Mouse (Mus musculus): ENCODE data around the gene Nol6. TPM values are rescaled to one million over a fixed set of nuclear protein-coding genes. Genes with fewer than 3 reads are reported as not detected.

Gene Nol6
- polyA plus RNA-seq, 1 experiment, result 29.0 TPM

DNA sequence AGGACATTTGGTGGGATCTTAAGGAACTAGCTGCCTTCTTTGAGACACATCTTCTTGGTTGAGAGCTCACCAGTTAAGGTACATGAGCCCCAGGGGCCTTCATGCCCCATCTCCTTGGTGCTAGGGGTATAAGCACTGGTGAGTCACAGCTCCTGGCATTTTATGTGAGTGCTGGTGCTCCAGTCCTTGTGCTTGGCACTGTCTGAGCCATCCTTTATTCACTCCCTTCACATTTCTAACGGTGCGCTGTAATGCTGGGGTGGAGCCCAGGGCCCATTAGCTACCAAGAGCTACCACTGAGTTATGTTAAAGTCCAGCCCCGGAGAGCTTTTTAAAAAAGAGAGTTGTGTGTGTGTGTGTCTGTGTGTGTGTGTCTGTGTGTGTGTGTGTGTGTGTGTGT is 28.9 kb upstream of the Nol6 start:
- H3K27ac ChIP-seq (ENCODE audit: insufficient read depth, low read depth, low read length), result no peak overlapping the region
- peaks cover 9% of the 10 kb centered on the region; the same call in 1 of the 2 replicates for H3K4me1 ChIP-seq (ENCODE audit: control insufficient read depth, insufficient read depth, low read length)
- TF ChIP-seq POLR2A (IDR thresholded peaks at IDR 0.05; ENCODE audit: low read depth, low read length), result no peak
- no peak for TF ChIP-seq CTCF (conservative IDR thresholded peaks at IDR 0.05; ENCODE audit: insufficient read depth, insufficient read length, low read depth, low read length)
- WGBS, result 65% methylated on average over 3 of the region's 3 CpGs
- no peak for DNase-seq
- H3K4me3 ChIP-seq (ENCODE audit: insufficient read depth, low read depth, low read length), result no peak overlapping the region
- H3K27me3 ChIP-seq (replicated peaks; ENCODE audit: control insufficient read depth, insufficient read depth, low read length), result no peaks in the 10 kb centered on the region
- no peaks in the 10 kb centered on the region; the same call in 1 of the 2 replicates for H3K36me3 ChIP-seq (ENCODE audit: control insufficient read depth, insufficient read depth, low read length)

DNA sequence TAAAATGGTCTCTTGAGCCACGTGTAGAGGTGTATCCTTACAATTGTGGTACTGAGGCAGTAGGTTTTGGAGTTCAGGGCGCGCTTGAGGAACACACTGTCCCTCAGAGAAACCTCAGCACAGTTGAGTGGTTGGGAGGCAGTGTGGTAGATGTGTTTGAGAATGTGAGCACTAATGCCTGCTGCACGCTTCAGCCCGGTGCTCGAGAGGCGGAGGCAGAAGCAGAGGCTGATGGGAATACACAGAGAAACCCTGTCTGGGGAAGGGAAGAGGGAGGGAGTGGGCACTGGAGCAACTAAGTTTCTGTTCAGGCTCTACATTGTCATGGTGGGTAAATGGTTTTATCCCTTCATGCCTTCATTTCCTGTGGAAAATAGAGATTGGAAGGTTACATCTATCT is 26.9 kb upstream of the Nol6 start:
- peaks cover 8% of the 10 kb centered on the region; the same call in 1 of the 2 replicates for H3K4me1 ChIP-seq (ENCODE audit: control insufficient read depth, insufficient read depth, low read length)
- H3K27ac ChIP-seq (ENCODE audit: insufficient read depth, low read depth, low read length), result no peak overlapping the region
- no peaks in the 10 kb centered on the region; the same call in 1 of the 2 replicates for H3K36me3 ChIP-seq (ENCODE audit: control insufficient read depth, insufficient read depth, low read length)
- H3K27me3 ChIP-seq (replicated peaks; ENCODE audit: control insufficient read depth, insufficient read depth, low read length), result no peaks in the 10 kb centered on the region
- DNase-seq, result no peak
- no peak overlapping the region for H3K4me3 ChIP-seq (ENCODE audit: insufficient read depth, low read depth, low read length)
- WGBS, result 79% methylated on average over 7 of the region's 7 CpGs
- TF ChIP-seq CTCF (conservative IDR thresholded peaks at IDR 0.05; ENCODE audit: insufficient read depth, insufficient read length, low read depth, low read length), result no peak
- no peak for TF ChIP-seq POLR2A (IDR thresholded peaks at IDR 0.05; ENCODE audit: low read depth, low read length)

DNA sequence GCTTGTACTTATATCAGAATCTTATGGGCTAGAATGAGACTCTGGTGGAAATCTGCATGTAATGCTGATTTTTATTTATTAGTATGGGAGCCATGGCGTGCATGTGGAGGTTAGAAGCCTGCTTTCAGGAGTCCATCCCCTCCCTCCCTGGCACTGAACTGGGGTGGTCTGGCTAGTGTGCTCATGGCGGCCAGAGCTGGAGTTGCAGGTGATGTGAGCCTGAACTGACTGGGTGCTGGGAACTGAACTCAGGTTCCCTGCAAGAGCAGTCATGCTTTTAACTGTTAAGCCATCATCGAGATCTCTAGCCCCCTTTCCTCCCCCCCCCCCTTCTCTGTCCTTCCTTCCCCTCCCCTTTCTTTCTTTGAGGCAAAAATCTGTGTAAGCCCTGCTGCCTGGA is 25.6 kb upstream of the Nol6 start:
- Histone ChIP-seq H3K4me1 (ENCODE audit: control insufficient read depth, insufficient read depth, low read length) (peaks cover 8% of the 10 kb centered on the region; the same call in 1 of the 2 replicates), H3K4me3 (ENCODE audit: insufficient read depth, low read depth, low read length) (no peak overlapping the region), H3K27me3 (replicated peaks; ENCODE audit: control insufficient read depth, insufficient read depth, low read length) (no peaks in the 10 kb centered on the region), H3K36me3 (ENCODE audit: control insufficient read depth, insufficient read depth, low read length) (no peaks in the 10 kb centered on the region; the same call in none of the 2 replicates), H3K27ac (ENCODE audit: insufficient read depth, low read depth, low read length) (no peak overlapping the region)
- TF ChIP-seq CTCF (conservative IDR thresholded peaks at IDR 0.05; ENCODE audit: insufficient read depth, insufficient read length, low read depth, low read length), result no peak
- TF ChIP-seq POLR2A (IDR thresholded peaks at IDR 0.05; ENCODE audit: low read depth, low read length), result no peak
- DNase-seq, result no peak
- WGBS, result 72% methylated on average over 3 of the region's 3 CpGs

DNA sequence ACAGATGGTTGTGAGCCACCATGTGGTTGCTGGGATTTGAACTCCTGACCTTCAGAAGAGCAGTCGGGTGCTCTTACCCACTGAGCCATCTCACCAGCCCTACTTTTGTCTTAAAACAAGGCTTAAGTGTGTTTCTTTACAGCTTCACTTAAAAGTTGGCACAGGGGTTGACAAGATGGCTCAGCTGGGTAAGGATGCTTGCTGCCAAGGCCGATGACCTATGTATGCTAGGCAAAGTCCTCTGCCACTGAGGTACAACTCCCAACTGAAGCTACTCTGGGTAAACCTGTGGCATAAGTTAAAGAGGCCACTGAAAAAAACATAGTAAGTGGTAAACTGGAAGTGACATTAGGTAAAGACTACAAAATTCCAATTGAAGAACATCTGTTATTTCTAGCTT is 18.3 kb upstream of the Nol6 start:
- Histone ChIP-seq H3K36me3 (ENCODE audit: control insufficient read depth, insufficient read depth, low read length) (no peaks in the 10 kb centered on the region; the same call in 1 of the 2 replicates), H3K4me3 (ENCODE audit: insufficient read depth, low read depth, low read length) (no peak overlapping the region), H3K4me1 (ENCODE audit: control insufficient read depth, insufficient read depth, low read length) (peaks cover 11% of the 10 kb centered on the region; the same call in 1 of the 2 replicates), H3K27ac (ENCODE audit: insufficient read depth, low read depth, low read length) (no peak overlapping the region), H3K27me3 (replicated peaks; ENCODE audit: control insufficient read depth, insufficient read depth, low read length) (no peaks in the 10 kb centered on the region)
- peak; percentile 74 for DNase-seq
- no peak for TF ChIP-seq CTCF (conservative IDR thresholded peaks at IDR 0.05; ENCODE audit: insufficient read depth, insufficient read length, low read depth, low read length)
- TF ChIP-seq POLR2A (IDR thresholded peaks at IDR 0.05; ENCODE audit: low read depth, low read length), result no peak
- WGBS, result 60% methylated on average over 2 of the region's 2 CpGs

- 78% methylated on average over 6 of the region's 6 CpGs for WGBS
- H3K36me3 ChIP-seq (ENCODE audit: control insufficient read depth, insufficient read depth, low read length), result no peaks in the 10 kb centered on the region; the same call in 1 of the 2 replicates
- DNase-seq, result peak; percentile 62
- no peak overlapping the region for H3K4me3 ChIP-seq (ENCODE audit: insufficient read depth, low read depth, low read length)
- TF ChIP-seq CTCF (conservative IDR thresholded peaks at IDR 0.05; ENCODE audit: insufficient read depth, insufficient read length, low read depth, low read length) (no peak), POLR2A (IDR thresholded peaks at IDR 0.05; ENCODE audit: low read depth, low read length) (no peak)
- no peaks in the 10 kb centered on the region for H3K27me3 ChIP-seq (replicated peaks; ENCODE audit: control insufficient read depth, insufficient read depth, low read length)
- no peak overlapping the region for H3K27ac ChIP-seq (ENCODE audit: insufficient read depth, low read depth, low read length)
- H3K4me1 ChIP-seq (ENCODE audit: control insufficient read depth, insufficient read depth, low read length), result peaks cover 8% of the 10 kb centered on the region; the same call in 1 of the 2 replicates
These were observed 16.1 kb upstream of the Nol6 start for GRCm38 (mm10) chr4:41140174-41140875.

DNA sequence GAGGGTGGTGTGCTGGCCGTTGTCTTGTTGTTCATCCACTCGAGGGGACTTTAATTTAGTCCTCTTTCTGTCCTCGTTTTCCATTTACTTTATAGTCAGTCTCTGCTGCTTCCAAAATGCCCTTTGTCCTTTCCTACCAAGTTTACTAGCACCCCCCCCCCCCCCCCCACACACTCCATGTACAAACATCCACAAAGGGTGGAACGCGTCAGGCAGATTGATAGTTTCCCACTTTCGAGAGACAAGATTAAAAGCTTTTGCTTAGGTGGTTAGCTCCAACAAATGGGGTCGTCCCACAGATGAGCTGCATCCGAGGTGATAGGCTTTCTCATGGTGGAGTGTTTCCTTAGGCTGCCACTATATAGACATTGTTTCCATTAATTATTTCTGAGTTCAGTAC is 12.6 kb upstream of the Nol6 start:
- WGBS, result 0% methylated on average over 8 of the region's 8 CpGs
- no peak for DNase-seq
- Histone ChIP-seq H3K4me1 (ENCODE audit: control insufficient read depth, insufficient read depth, low read length) (peaks cover under 1% of the 10 kb centered on the region; the same call in 1 of the 2 replicates), H3K4me3 (ENCODE audit: insufficient read depth, low read depth, low read length) (peak overlapping the region; percentile 77), H3K36me3 (ENCODE audit: control insufficient read depth, insufficient read depth, low read length) (no peaks in the 10 kb centered on the region), H3K27me3 (replicated peaks; ENCODE audit: control insufficient read depth, insufficient read depth, low read length) (no peaks in the 10 kb centered on the region), H3K27ac (ENCODE audit: insufficient read depth, low read depth, low read length) (peak overlapping the region; percentile 88)
- TF ChIP-seq POLR2A (IDR thresholded peaks at IDR 0.05; ENCODE audit: low read depth, low read length) (no peak), CTCF (conservative IDR thresholded peaks at IDR 0.05; ENCODE audit: insufficient read depth, insufficient read length, low read depth, low read length) (no peak)

GRCm38 (mm10) chr4:41136454-41136805 is 12.2 kb upstream of the Nol6 start:
- no peaks in the 10 kb centered on the region; the same call in 1 of the 2 replicates for H3K4me1 ChIP-seq (ENCODE audit: control insufficient read depth, insufficient read depth, low read length)
- peak overlapping the region; percentile 88 for H3K27ac ChIP-seq (ENCODE audit: insufficient read depth, low read depth, low read length)
- no peaks in the 10 kb centered on the region for H3K36me3 ChIP-seq (ENCODE audit: control insufficient read depth, insufficient read depth, low read length)
- TF ChIP-seq CTCF (conservative IDR thresholded peaks at IDR 0.05; ENCODE audit: insufficient read depth, insufficient read length, low read depth, low read length) (no peak), POLR2A (IDR thresholded peaks at IDR 0.05; ENCODE audit: low read depth, low read length) (no peak)
- no peaks in the 10 kb centered on the region for H3K27me3 ChIP-seq (replicated peaks; ENCODE audit: control insufficient read depth, insufficient read depth, low read length)
- 0% methylated on average over 4 of the region's 4 CpGs for WGBS
- DNase-seq, result peak; percentile 84
- peak overlapping the region; percentile 77 for H3K4me3 ChIP-seq (ENCODE audit: insufficient read depth, low read depth, low read length)
